Mouse (Mus musculus): ENCODE results near the gene March8.

DNA sequence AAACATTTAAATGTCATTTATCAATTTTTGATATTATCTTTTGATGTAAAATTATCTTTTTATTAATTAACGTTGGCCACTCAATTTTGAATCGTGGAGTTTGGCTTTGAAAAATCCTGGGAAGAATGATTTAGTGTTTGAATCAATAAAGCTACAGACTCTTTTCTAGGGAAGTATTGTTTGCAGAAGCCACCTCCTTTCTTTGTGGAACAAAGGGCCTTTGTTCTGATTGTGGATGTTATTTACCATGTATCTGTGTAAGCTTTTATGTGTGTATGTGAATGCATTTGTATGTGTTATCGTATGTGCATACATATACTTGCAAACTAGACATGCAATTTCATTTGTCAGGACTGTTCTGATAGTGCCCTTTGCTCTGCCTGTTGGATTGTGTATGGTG, 48.7 kb downstream of the March8 start:
- no peak for TF ChIP-seq CTCF (IDR thresholded peaks at IDR 0.05; ENCODE audit: extremely low read depth, insufficient read depth, insufficient read length, insufficient replicate concordance)
- no peak for TF ChIP-seq POLR2A (IDR thresholded peaks at IDR 0.05; ENCODE audit: low read depth, low read length)

Data from spleen, adult 2 months (tissue).